Mouse (Mus musculus): ENCODE measurements around the gene Chrna9.
"Not testable (repeated sequence)": the region's sequence is repeated elsewhere in the genome, so short reads cannot be mapped to it uniquely, and the experiment has no call there.

Chrna9 gene

DNA sequence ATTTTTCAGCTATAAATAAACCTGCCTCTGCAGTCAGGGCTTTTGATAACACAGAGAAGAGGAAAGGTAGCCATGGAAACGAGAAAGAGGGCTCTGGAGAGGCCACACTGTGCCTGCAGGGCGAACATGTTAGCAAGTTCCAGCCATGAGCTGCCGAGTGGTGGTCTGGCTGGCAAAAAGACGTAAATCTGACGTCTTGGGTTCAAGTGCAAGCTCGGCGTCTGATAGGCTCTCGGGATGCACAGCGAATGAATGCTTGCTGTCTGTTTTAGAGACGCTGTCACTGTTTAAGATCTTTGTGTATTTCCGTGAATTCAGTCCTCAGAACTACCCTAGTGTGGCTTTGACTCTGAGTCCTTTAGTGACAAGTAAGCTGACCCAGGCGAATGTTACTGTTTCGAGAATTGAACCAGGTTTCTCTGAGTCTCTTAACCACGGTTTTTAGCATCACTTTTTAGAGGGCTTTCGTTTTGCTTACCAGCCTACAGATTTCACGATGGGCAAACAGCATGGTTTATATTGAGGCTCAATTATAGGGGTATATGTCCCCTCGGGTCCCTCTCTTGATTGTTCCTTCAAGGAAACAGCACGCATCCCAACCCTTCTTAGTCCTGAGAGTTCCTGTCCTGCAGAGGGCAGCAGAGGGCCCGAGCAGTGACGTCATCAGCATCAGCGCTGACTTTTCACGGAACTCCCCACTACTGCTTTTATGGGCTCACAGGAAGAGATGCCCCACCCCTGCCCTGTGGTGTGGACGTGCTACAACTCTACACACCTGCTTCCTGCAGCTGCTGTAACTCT lies 20.8 kb downstream of the Chrna9 start:
- ATAC-seq (ENCODE audit: insufficient number of reproducible peaks, low FRiP score, low TSS enrichment): no peak

GRCm38 (mm10) chr5:65956144-65957008 lies 21.7 kb downstream of the Chrna9 start:
- no peak for ATAC-seq (ENCODE audit: insufficient number of reproducible peaks, low FRiP score, low TSS enrichment)

- no peak for ATAC-seq (ENCODE audit: insufficient number of reproducible peaks, low FRiP score, low TSS enrichment)
Observed at GRCm38 (mm10) chr5:65958597-65958996, 23.9 kb downstream of the Chrna9 start.

GRCm38 (mm10) chr5:65959893-65960596 lies 25.3 kb downstream of the Chrna9 start:
- ATAC-seq (ENCODE audit: insufficient number of reproducible peaks, low FRiP score, low TSS enrichment): no peak

GRCm38 (mm10) chr5:65960597-65960950 lies 25.9 kb downstream of the Chrna9 start:
- ATAC-seq (ENCODE audit: insufficient number of reproducible peaks, low FRiP score, low TSS enrichment): no peak

- no peak for ATAC-seq (ENCODE audit: insufficient number of reproducible peaks, low FRiP score, low TSS enrichment)
Observed at GRCm38 (mm10) chr5:65963291-65963690, 28.6 kb downstream of the Chrna9 start.

DNA sequence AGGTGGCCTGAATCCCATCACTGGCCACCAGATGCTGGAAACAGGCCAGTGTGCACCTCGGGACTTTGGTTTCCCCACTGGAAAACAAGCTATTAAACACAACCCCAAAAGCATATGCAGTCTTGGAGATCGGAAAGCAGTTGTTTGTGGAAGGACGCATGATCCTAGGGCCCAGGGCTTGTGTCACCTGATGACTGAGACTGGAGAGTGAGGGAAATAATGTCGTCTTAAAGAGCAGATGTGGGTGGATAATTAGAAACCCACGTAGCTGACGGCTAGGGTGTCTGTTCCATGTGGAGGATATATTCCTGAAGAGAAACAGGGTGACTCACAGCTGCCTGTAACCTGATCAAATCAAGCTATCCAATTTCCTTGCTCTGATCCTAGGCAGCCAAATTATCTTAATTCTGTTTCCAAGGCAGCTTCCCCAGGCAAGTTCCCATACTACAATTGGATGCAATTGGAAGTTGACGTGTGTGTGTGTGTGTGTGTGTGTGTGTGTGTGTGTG lies 31.1 kb downstream of the Chrna9 start:
- no peak for ATAC-seq (ENCODE audit: insufficient number of reproducible peaks, low FRiP score, low TSS enrichment)

- ATAC-seq (ENCODE audit: insufficient number of reproducible peaks, low FRiP score, low TSS enrichment): no peak
Observed at GRCm38 (mm10) chr5:65967091-65967490, 32.4 kb downstream of the Chrna9 start.

- no peak for ATAC-seq (ENCODE audit: insufficient number of reproducible peaks, low FRiP score, low TSS enrichment)
Observed at GRCm38 (mm10) chr5:65968004-65968403, 33.3 kb downstream of the Chrna9 start.

GRCm38 (mm10) chr5:65973189-65973588 lies 38.5 kb downstream of the Chrna9 start:
- no peak for ATAC-seq (ENCODE audit: insufficient number of reproducible peaks, low FRiP score, low TSS enrichment)

DNA sequence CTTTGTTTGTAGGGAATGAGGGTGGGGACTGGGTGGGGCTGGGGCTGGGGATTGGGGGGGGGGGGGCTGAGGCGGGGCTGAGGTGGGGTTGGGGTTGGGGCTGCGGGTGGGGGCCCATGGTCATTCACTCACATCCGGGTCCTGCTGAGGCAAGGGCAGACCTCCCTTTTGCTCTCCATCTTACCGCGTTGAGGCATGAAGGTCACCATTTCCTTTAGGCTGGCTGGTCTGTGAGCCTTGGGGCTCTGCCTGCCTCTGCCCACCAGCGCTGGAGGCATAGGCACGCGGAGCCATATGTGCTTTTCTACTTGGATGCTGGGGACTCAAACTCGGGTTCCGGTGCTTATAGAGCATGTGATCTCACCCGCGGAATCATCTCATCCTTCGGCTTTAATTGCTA lies 41.0 kb downstream of the Chrna9 start:
- no peak for ATAC-seq (ENCODE audit: insufficient number of reproducible peaks, low FRiP score, low TSS enrichment)

DNA sequence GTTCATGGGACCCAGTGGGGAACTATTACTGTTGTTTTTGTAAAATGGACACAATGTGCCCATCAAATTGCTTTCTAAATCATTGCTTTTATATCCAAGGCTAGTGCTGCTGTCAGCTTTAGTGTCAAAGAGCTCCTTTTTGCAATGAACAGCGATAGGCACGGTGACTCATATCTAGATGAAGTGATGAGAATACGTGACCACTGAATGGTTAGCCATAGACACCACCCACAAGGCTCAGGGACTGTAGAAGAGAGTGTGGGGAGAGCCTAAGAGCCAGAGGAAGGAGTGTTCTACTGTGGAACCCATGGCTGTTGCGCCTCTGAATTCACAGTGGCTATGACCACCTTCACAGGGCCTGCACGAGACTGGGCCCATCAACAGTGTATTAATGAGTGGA lies 51.7 kb downstream of the Chrna9 start:
- no peak for ATAC-seq (ENCODE audit: insufficient number of reproducible peaks, low FRiP score, low TSS enrichment)

- not testable (repeated sequence) for ATAC-seq (ENCODE audit: insufficient number of reproducible peaks, low FRiP score, low TSS enrichment)
Observed at GRCm38 (mm10) chr5:65987004-65987403, 52.3 kb downstream of the Chrna9 start.

DNA sequence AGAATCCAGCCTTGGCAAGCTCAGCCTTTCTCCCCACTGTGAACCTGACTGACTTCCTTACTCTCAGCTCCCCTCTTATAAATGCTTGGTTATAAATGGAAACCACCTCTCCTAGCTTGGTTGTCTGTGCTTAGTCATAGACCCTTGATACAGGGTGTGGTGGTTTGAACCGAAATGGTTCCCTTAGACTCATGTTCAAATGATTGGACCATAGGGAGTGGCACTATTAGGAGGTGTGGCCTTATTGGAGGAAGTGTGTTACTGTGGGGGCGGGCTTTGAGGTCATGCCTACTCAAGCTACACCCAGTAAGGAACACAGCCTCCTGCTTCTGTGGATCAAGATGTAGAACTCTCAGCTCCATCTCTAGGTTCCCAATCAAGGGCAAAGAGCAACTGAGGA lies 56.5 kb downstream of the Chrna9 start:
- ATAC-seq (ENCODE audit: insufficient number of reproducible peaks, low FRiP score, low TSS enrichment): no peak

GRCm38 (mm10) chr5:65994643-65995042 lies 59.9 kb downstream of the Chrna9 start:
- ATAC-seq (ENCODE audit: insufficient number of reproducible peaks, low FRiP score, low TSS enrichment): 0 out of 2 replicates have a peak, but pooled peaks have one; percentile 26

- ATAC-seq (ENCODE audit: insufficient number of reproducible peaks, low FRiP score, low TSS enrichment): no peak
Observed at GRCm38 (mm10) chr5:65997813-65998212, 63.1 kb downstream of the Chrna9 start.

DNA sequence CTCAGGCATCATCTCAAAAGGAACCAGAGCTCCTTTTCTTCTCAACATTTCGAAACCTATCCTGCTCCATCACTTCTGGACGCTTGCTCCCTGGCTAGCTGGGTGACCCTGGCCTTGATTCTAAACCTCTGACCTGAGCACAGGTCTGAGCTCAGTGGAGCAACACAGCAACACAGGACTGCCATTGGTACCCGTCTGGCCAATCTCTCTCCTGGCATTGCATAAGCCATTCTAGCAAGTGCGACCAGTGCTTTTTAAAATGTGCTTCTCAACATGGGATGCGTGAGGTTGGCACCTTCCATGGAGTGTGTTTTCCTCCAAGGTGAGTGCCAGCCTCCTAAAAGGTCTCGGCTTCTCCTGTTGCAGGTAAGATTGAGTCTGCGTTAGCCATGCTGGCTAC lies 64.4 kb downstream of the Chrna9 start:
- ATAC-seq (ENCODE audit: insufficient number of reproducible peaks, low FRiP score, low TSS enrichment): no peak

- no peak for ATAC-seq (ENCODE audit: insufficient number of reproducible peaks, low FRiP score, low TSS enrichment)
Observed at GRCm38 (mm10) chr5:66000074-66000473, 65.4 kb downstream of the Chrna9 start.

DNA sequence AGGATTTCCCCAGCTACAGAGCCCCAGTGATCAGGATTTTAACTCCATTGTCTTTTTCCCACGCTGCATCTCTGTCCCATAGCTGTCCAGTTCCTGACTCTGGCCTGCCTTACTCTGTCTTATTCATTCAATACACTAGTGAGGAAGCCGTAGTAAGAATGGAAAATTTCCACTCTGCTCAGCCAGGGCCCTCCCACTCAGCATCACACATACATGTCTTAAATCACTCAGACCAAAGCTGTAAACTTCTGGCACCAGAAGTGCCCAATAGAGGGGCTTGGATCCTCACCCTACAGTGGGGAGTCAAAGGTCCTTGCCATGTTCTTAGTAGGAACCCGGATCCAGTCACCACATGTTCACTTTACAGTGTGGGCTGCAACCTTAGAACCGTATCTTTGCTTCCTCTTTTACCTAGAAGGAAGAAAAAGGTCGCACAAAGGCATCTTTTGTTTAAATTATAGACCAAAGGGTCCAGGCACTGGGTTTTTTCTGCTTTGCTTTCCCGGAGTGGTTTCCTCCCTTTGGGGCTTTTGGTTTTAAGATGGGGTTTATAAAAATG lies 65.9 kb downstream of the Chrna9 start:
- no peak for ATAC-seq (ENCODE audit: insufficient number of reproducible peaks, low FRiP score, low TSS enrichment)

- ATAC-seq (ENCODE audit: insufficient number of reproducible peaks, low FRiP score, low TSS enrichment): no peak
Observed at GRCm38 (mm10) chr5:66001232-66001631, 66.5 kb downstream of the Chrna9 start.
